Mouse (Mus musculus): Measurements from ENCODE around the gene Ncapg.

Ncapg gene

GRCm38 (mm10) chr5:45679955-45680354 is 10.2 kb downstream of the Ncapg start:
- TF ChIP-seq GATA4 (IDR thresholded peaks at IDR 0.05; ENCODE audit: insufficient replicate concordance, low read length), result no peak

DNA sequence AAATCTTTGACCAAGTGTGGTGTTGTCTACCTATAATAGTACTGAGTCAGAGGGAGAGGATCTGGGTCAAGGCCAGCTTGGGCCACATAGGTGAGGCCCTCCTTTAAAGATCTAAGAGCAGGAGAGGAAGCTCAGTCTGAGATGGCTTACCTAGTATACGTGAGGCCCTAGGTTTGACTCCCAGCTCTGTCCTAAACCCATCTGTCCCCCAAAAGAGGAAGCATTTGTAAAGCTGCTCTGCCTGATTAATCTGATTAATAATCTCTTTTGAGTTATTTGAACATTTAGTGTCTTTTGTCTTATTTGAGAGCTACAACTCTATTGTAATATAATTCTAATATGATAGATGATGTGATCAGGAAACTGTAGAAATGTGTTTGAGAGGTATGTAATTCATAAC is 13.7 kb downstream of the Ncapg start:
- no peak for TF ChIP-seq GATA4 (IDR thresholded peaks at IDR 0.05; ENCODE audit: insufficient replicate concordance, low read length)

- TF ChIP-seq GATA4 (IDR thresholded peaks at IDR 0.05; ENCODE audit: insufficient replicate concordance, low read length), result no peak
These were observed 15.5 kb downstream of the Ncapg start for GRCm38 (mm10) chr5:45685243-45685642.

DNA sequence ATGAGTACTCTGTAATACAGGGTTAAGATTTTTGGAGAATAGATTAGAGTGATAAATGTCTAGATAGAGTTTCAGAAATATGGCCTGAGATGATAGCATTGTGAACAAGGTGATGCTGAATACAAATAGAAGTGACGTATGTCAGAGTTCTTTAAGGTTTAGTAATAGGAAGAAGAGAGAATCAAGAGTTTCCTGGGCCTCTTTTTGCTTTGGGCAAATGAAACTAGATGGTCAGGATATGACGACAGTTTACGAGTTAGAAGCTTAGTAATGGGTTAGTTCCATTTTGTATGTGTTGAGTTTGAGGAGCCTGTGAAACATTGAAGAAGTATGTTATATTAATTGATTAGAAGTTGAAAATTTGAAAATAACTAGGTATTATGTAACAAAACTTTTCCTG is 16.5 kb downstream of the Ncapg start:
- TF ChIP-seq GATA4 (IDR thresholded peaks at IDR 0.05; ENCODE audit: insufficient replicate concordance, low read length), result no peak

DNA sequence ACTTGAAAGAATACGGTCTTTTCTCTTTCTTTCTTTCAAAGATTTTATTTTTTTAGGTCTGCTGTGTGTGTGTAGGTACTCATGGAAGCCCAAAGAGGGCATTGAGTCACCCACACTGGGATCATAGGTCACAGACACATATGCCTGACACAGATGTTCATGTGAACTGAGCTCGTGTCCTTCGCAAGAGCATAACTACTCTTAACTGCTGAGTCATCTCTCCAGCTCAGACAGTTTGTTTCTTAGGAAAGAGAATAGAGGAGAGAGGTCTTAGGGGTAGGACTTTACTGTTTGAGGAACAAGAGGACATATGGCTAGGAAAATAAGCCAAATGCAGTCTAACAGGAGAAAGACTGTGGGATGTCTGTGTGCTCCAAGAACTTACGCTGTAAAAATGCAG is 19.4 kb downstream of the Ncapg start:
- no peak for TF ChIP-seq GATA4 (IDR thresholded peaks at IDR 0.05; ENCODE audit: insufficient replicate concordance, low read length)

DNA sequence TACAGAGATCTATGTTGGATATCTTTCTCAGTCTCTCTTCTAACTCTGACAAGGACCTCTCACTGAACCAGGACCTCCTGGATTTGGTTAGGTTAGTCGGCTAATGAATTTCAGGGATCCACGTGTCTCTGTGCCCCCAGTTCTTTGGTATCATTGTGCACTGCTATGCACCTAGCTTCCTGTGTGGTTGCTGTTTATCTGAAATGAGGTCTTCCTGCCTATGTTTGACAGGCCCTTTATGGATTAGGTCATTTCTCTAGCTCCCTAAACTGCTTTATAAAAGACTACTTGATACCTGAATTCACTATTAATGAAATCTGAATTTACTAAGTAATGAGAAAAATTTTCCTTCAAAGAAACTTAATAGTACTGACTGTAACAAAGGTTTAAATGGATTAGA is 21.1 kb downstream of the Ncapg start:
- no peak for TF ChIP-seq GATA4 (IDR thresholded peaks at IDR 0.05; ENCODE audit: insufficient replicate concordance, low read length)

DNA sequence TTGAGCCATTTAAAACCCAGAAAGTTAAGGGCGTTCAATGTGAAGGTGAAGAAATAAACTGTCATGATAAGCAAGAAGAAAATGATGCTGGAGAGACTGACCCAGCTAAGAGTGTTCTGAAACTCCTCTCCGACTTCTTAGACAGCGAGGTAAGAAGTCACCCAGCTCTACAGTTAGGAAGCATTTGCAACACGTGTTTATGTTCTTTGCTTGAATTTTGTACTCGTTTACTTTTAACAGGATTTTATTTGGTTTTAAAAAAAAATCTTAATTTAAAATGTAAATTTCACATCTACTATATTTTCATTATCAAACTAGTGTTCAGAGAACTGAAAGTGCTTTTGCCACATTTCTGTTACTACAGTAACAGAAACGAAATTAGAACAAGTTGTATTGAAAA is 22.0 kb downstream of the Ncapg start:
- no peak for TF ChIP-seq GATA4 (IDR thresholded peaks at IDR 0.05; ENCODE audit: insufficient replicate concordance, low read length)

DNA sequence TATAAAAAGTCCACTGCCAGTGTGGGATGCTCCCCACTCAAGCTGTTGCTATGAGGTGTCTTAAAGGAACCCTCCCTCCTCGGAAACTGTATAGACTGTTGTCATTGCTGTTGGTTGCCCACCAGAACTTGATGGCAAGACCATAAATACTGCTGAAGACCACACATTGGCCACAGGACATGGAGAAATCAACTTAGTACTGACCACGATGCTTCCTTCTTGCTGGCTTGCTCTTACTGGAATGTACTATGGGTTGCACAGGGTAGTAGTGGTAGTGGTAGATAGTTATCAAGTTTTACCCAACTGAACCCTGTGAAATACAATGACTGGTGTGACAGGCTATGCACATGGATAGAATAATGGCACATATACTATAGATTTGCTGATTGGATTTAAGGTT is 37.1 kb downstream of the Ncapg start:
- no peak for TF ChIP-seq GATA4 (IDR thresholded peaks at IDR 0.05; ENCODE audit: insufficient replicate concordance, low read length)

- no peak for TF ChIP-seq GATA4 (IDR thresholded peaks at IDR 0.05; ENCODE audit: insufficient replicate concordance, low read length)
These were observed 39.9 kb downstream of the Ncapg start for GRCm38 (mm10) chr5:45709653-45710052.

- no peak for TF ChIP-seq GATA4 (IDR thresholded peaks at IDR 0.05; ENCODE audit: insufficient replicate concordance, low read length)
These were observed 49.2 kb downstream of the Ncapg start for GRCm38 (mm10) chr5:45718848-45719488.

- TF ChIP-seq GATA4 (IDR thresholded peaks at IDR 0.05; ENCODE audit: insufficient replicate concordance, low read length), result no peak
These were observed 64.0 kb downstream of the Ncapg start for GRCm38 (mm10) chr5:45733751-45734150.

DNA sequence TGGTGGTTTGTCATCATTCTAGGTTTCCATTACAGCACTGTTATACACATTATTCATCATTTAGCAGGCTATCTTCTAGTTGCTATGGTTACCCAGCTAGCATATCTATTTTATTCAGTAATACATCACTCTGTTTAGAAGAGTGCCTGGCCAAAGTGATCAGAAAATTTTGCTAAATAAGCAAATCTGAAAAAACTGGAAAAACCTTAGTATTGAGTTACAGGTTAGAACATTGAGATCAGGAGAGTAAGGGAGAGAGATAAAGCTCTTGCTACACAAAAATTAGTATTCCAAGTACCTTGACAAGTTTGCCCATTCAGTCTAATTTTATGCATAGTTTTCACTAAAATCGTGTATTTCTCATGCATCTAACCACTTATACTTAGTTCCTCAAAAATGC is 68.2 kb downstream of the Ncapg start:
- no peak for TF ChIP-seq GATA4 (IDR thresholded peaks at IDR 0.05; ENCODE audit: insufficient replicate concordance, low read length)
